Mouse (Mus musculus): ENCODE measurements around the gene Kcnmb3. TPM values are rescaled to one million over a fixed set of nuclear protein-coding genes. Genes with fewer than 3 reads are reported as not detected.

Gene Kcnmb3
- polyA plus RNA-seq (2012), result not detected in 2 replicates

DNA sequence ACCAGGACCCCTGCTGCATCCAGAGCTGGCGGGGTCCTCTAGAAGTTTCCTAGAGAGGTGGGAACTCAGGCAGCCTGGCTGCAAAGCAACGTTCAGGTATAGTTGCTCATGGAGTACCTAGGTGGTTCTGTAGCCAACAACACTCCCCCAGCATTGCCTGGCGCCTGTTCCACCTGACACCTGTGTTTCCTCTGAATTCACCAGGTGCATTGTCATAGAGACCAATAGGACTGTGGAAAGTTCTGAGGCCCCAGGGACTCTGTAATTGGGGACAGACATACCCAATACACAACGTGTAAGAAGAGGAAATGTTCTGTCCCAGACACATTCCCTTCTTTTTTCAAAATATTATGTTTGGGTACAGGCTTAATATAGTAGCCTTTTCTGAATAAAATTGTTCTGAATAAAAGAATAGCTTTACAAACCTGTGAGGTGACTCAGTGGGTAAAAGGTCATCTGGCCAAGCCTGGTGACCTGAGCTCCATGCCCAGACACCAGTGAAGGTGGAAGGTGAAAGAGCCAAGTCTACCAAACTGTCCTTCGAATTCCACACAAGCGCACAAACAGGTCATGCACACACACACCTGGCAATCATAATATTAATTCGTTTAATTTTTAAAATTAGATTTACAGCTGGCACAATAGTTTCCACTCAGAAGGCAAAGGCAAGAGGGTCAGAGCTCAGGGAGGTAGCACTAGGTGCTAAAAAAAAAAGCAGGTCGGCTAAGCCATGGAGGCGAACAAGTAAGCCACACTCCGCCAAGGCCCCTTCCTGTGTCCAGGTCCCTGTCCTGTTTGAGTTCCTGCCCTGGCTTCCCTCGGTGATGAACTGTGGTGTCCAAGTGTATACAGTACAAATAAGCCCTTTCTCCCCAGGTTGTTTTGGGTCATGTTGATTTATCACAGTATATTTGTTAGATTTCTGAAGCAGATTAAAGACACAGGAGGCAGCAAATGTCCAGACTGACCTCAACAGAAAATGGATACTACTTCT is at the start of gene Kcnmb3:
Kcnmb3 (minus strand) TSS at position 135 of the 994 bp plus-strand sequence.
- no peak for TF ChIP-seq GATA1 (IDR thresholded peaks at IDR 0.05; ENCODE audit: low read length)

DNA sequence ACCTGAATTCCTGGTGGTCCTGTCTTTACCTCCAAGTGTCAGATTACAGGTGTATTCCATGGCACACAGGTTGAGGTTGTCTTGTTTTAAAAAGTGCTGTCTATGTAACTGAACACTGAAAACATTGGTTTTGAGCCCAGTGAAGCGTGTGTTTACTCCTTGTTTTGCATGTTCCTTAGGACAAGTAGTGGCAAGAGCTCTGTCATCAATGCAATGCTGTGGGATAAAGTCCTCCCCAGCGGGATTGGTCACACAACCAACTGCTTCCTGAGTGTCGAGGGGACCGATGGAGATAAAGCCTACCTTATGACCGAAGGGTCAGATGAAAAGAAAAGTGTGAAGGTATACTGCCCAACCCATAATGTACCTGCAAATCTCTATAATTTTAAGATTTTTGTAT is 46.1 kb upstream of the Kcnmb3 start:
- TF ChIP-seq GATA1 (IDR thresholded peaks at IDR 0.05; ENCODE audit: low read length), result no peak

- TF ChIP-seq GATA1 (IDR thresholded peaks at IDR 0.05; ENCODE audit: low read length), result no peak
Observed at GRCm38 (mm10) chr3:32537556-32537955, 45.5 kb upstream of the Kcnmb3 start.

DNA sequence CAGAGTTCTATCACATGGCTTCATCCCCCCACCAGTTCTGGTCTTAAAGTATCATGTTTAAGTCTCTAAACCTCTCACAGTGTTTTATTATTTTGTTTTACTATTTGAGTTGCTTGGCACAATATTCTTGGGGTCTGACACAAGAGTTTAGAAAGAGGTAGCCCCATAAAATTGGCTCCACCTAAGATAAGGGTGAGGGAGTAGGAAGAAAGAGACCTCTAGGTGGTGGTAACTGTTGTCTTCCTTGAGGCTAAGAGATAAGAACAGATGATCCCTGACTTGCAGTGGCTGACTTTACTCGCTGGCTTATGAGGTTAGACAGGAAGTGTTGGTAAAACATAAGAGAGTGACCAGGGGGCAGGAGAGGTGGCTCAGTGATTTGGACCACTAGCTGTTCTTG is 43.7 kb upstream of the Kcnmb3 start:
- TF ChIP-seq GATA1 (IDR thresholded peaks at IDR 0.05; ENCODE audit: low read length), result no peak

- no peak for TF ChIP-seq GATA1 (IDR thresholded peaks at IDR 0.05; ENCODE audit: low read length)
Observed at GRCm38 (mm10) chr3:32530041-32530440, 38.0 kb upstream of the Kcnmb3 start.

GRCm38 (mm10) chr3:32529303-32529898 is 37.4 kb upstream of the Kcnmb3 start, which contains the start of gene Mfn1:
TSS of gene Mfn1 (plus strand) at chr3:32529465.
- no peak for TF ChIP-seq GATA1 (IDR thresholded peaks at IDR 0.05; ENCODE audit: low read length)

GRCm38 (mm10) chr3:32527181-32527580 is 35.1 kb upstream of the Kcnmb3 start:
- TF ChIP-seq GATA1 (IDR thresholded peaks at IDR 0.05; ENCODE audit: low read length), result no peak

GRCm38 (mm10) chr3:32513528-32513927 is 21.5 kb upstream of the Kcnmb3 start:
- no peak for TF ChIP-seq GATA1 (IDR thresholded peaks at IDR 0.05; ENCODE audit: low read length)

- no peak for TF ChIP-seq GATA1 (IDR thresholded peaks at IDR 0.05; ENCODE audit: low read length)
Observed at GRCm38 (mm10) chr3:32512686-32513284, 20.8 kb upstream of the Kcnmb3 start.

- TF ChIP-seq GATA1 (IDR thresholded peaks at IDR 0.05; ENCODE audit: low read length), result no peak
Observed at GRCm38 (mm10) chr3:32511191-32511550, 19.1 kb upstream of the Kcnmb3 start.

GRCm38 (mm10) chr3:32510375-32511190 is 18.6 kb upstream of the Kcnmb3 start:
- TF ChIP-seq GATA1 (IDR thresholded peaks at IDR 0.05; ENCODE audit: low read length), result no peak

- TF ChIP-seq GATA1 (IDR thresholded peaks at IDR 0.05; ENCODE audit: low read length), result no peak
Observed at GRCm38 (mm10) chr3:32509496-32510374, 17.7 kb upstream of the Kcnmb3 start, which contains the start of gene Zfp639. TSS of gene Zfp639 (plus strand) at chr3:32510259.

DNA sequence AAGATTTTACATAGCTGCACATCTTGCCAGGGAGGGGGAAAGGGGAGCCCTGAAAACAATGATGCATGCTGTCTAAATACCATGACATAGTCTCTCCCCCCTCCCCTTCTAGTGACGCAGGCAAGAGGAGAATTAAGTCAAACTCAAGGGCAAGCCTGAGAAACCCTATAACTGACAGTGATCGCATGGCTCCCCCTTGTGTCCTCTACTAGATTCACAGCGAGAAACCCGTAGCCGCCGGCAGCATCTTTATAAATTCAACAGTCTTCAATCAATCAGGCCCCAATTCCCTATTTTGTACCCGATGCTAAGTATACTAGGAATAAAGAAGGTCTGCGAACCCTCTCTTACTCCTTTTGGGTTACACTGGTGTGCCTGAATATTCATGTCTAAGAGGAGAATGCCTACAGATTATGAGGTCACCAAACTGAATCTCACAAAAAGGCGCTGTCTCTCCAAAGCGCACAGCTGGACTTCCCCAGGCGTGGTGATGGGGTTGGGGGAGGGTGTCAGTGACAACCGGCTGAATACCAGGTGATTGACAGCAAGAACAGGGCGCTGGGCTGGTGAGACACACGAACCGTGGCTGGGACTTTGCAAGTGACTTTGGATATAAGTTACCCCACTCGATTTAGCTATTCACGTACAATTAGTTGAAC is 16.8 kb upstream of the Kcnmb3 start:
- TF ChIP-seq GATA1 (IDR thresholded peaks at IDR 0.05; ENCODE audit: low read length), result no peak

Data from G1E-ER4 (cell line).